Mouse (Mus musculus) adrenal gland, postnatal 36 days (tissue): Measurements from ENCODE around the gene F2r. TPM values are rescaled to one million over a fixed set of nuclear protein-coding genes. Genes with fewer than 3 reads are reported as not detected.

Experiments
- DNase-seq, 2 experiments: peaks; one replicate each; pipeline ENCODE4 v3.0.0; 2021; ENCODE audit warnings: mixed read lengths in 1 of 2
- total RNA-seq, 2 experiments: library from RNA; stranded (reverse); gene quantifications; 2 replicates each; pipeline ENCODE4 v1.2.3; 2021

Gene F2r
- total RNA-seq, 2 experiments from 2014 or later = 138 to 155 TPM

GRCm38 (mm10) chr13:95595411-95595810 is 22.9 kb downstream of the F2r start:
- DNase-seq = peak; percentile 48 to 51

GRCm38 (mm10) chr13:95592860-95593259 is 25.4 kb downstream of the F2r start:
- DNase-seq = no peak

GRCm38 (mm10) chr13:95591606-95592005 is 26.7 kb downstream of the F2r start:
- no peak for DNase-seq

GRCm38 (mm10) chr13:95587628-95588027 is 30.7 kb downstream of the F2r start:
- no peak for DNase-seq

- DNase-seq = peak; percentile 17 to 25
Observed at GRCm38 (mm10) chr13:95584898-95585297, 33.4 kb downstream of the F2r start.

- DNase-seq = peak; percentile 36 to 56
Observed at GRCm38 (mm10) chr13:95583237-95584189, 34.8 kb downstream of the F2r start.

- DNase-seq = no peak
Observed at GRCm38 (mm10) chr13:95581850-95582249, 36.4 kb downstream of the F2r start.

- DNase-seq = no peak
Observed at GRCm38 (mm10) chr13:95578016-95578697, 40.1 kb downstream of the F2r start.

- DNase-seq = no peak
Observed at GRCm38 (mm10) chr13:95570877-95571276, 47.4 kb downstream of the F2r start.

GRCm38 (mm10) chr13:95569326-95569725 is 49.0 kb downstream of the F2r start:
- no peak for DNase-seq

GRCm38 (mm10) chr13:95568336-95568735 is 50.0 kb downstream of the F2r start:
- no peak for DNase-seq

- no peak for DNase-seq
Observed at GRCm38 (mm10) chr13:95566841-95567551, 51.3 kb downstream of the F2r start.

- DNase-seq = peak; percentile 54 to 75
Observed at GRCm38 (mm10) chr13:95563693-95564092, 54.6 kb downstream of the F2r start.

- DNase-seq = no peak
Observed at GRCm38 (mm10) chr13:95563066-95563610, 55.1 kb downstream of the F2r start.

GRCm38 (mm10) chr13:95557326-95557725 is 61.0 kb downstream of the F2r start:
- DNase-seq = no peak

- DNase-seq = no peak
Observed at GRCm38 (mm10) chr13:95553885-95554492, 64.3 kb downstream of the F2r start.

Other genes starting within 250 kb of the F2r start
- gene Aggf1, start 243.1 kb downstream of the F2r start, total RNA-seq = 10 to 100 TPM; 34.4 to 35.9 TPM
- under 1 TPM in 1 of 2 experiments, not detected in 1; 0.40 TPM for gene Crhbp, start 173.6 kb downstream of the F2r start, total RNA-seq
- not detected for gene S100z, start 139.8 kb downstream of the F2r start, total RNA-seq
- under 1 TPM; 0.10 to 0.20 TPM for gene F2rl1, start 93.3 kb downstream of the F2r start, total RNA-seq
- gene F2rl2, start 78.4 kb upstream of the F2r start, total RNA-seq = under 1 TPM in 1 of 2 experiments, not detected in 1; 0.30 TPM